Mouse (Mus musculus): ENCODE data around the gene Trim12c. TPM values are rescaled to one million over a fixed set of nuclear protein-coding genes. Genes with fewer than 3 reads are reported as not detected.
"Not testable (repeated sequence)": the region's sequence is repeated elsewhere in the genome, so short reads cannot be mapped to it uniquely, and the experiment has no call there.

Trim12c gene
- polyA plus RNA-seq, 1 experiment from 2014 or later, result 2.0 TPM

DNA sequence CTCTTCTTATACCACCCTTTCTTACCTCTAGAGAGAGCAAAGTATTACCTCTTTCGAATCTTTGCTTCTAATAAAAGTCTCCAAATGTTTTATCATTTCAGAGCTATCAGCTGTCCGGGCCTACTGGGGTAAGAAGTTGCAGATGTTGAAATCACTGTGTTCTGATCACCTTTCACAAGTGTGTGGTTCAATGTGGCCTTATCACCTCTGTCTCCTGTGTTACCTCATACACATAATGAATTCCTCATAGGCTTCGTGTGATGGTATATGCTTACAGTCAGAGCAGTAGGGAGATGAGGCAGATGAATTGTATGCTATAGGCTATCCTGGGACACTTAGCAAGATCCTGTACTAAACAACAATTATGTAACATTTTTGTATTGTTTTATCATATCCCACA lies 17.6 kb downstream of the Trim12c start:
- not testable (repeated sequence) for H3K36me3 ChIP-seq (ENCODE audit: control insufficient read depth, insufficient read depth, low read length); H3K9me3 ChIP-seq (ENCODE audit: control insufficient read depth, low read length); H3K4me1 ChIP-seq (ENCODE audit: control insufficient read depth, insufficient read depth, low read length); H3K27me3 ChIP-seq (ENCODE audit: control insufficient read depth, insufficient read depth, low read length); H3K4me2 ChIP-seq (replicated peaks; ENCODE audit: low read depth, low read length); H3K4me3 ChIP-seq (ENCODE audit: low read length); ATAC-seq (ENCODE audit: low FRiP score, low TSS enrichment); H3K27ac ChIP-seq (ENCODE audit: low read depth, low read length); H3K9ac ChIP-seq (ENCODE audit: low read depth, low read length)
- WGBS, result 91% methylated on average over 3 of the region's 3 CpGs

DNA sequence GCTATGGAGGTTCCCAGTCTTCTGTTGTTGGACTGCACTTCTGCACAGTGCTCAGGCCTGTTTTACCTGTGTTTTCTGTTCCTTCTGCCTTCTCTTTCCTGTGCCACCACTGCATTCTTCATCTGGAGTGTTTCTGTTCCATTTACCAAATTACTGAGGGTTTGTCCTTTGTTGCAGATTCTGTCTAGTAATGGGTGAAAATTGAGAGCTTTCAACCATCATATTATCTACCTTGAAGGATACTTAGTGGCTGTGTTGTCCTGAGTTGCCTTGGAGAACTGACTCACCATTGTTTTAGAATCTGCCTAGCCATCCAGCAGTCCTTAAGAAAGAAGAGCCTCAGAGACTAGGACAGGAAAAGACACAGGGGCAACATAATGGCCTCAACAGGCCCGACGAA lies 24.0 kb downstream of the Trim12c start, which contains the start of gene Trim34b:
TSS of gene Trim34b (plus strand) at position 301 of the 400 bp plus-strand sequence.
- not testable (repeated sequence) for H3K4me3 ChIP-seq (ENCODE audit: low read length); H3K9ac ChIP-seq (ENCODE audit: low read depth, low read length); H3K9me3 ChIP-seq (ENCODE audit: control insufficient read depth, low read length); H3K4me2 ChIP-seq (replicated peaks; ENCODE audit: low read depth, low read length); H3K27me3 ChIP-seq (ENCODE audit: control insufficient read depth, insufficient read depth, low read length); ATAC-seq (ENCODE audit: low FRiP score, low TSS enrichment); H3K27ac ChIP-seq (ENCODE audit: low read depth, low read length); H3K4me1 ChIP-seq (ENCODE audit: control insufficient read depth, insufficient read depth, low read length); H3K36me3 ChIP-seq (ENCODE audit: control insufficient read depth, insufficient read depth, low read length)
- WGBS, result 93% methylated on average over 2 of the region's 2 CpGs

DNA sequence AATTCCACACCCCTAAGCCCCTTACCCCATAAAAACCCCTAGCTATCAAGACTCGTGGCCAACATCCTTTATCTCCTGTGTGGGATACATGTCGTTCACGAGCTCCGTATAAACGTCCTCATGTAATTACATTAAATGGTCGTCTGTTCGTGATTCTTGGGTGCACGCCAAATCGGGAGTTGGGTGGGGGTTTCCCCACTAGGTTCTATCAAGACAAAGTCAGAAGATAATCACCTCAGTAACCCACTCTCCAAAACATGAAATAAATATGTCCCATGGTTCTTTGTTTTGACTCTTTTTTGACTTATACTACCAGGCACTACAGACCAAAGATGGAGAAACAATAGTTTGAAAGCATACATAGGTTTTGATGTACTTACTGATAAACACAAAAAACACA lies 31.1 kb downstream of the Trim12c start:
- Histone ChIP-seq H3K36me3 (ENCODE audit: control insufficient read depth, insufficient read depth, low read length) (no peaks in the 10 kb centered on the region), H3K9ac (ENCODE audit: low read depth, low read length) (no peak overlapping the region), H3K9me3 (ENCODE audit: control insufficient read depth, low read length) (no peaks in the 10 kb centered on the region), H3K4me2 (replicated peaks; ENCODE audit: low read depth, low read length) (no peak overlapping the region), H3K4me3 (ENCODE audit: low read length) (no peak overlapping the region), H3K4me1 (ENCODE audit: control insufficient read depth, insufficient read depth, low read length) (no peaks in the 10 kb centered on the region), H3K27me3 (ENCODE audit: control insufficient read depth, insufficient read depth, low read length) (no peaks in the 10 kb centered on the region), H3K27ac (ENCODE audit: low read depth, low read length) (no peak overlapping the region)
- 79% methylated on average over 9 of the region's 9 CpGs for WGBS
- no peak for ATAC-seq (ENCODE audit: low FRiP score, low TSS enrichment)

DNA sequence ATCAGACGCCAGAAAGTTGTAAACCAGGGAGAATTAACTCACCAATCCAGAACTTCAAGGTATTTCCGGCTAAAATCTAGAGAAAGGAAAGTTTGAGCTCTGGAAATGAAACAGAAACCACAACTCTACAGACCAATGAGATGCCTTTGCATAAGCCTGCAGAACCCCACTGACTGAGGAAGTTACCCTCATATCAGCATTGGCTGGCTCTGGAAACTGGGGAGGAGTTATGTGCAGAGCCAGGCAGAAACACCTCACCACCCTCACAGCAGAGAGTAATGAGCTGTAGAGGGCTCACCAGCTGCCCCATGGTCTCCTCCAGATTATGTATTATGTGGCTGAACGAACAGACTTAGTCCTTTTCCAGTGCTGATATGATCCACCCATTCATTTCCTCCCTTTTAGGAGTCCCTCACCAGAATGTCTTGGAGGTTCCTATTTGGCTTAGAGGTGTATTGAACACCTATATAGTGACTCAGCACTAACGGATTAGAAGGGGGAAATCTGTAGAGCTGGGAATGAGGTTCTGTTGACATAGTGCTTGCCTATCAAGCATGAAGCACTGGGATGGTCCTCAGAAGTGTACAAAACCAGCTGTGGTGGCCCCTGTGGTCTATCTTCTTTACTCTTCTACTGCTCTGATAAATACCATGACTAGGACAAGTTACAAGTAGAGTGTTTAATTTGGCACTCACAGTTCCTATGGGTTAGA lies 37.6 kb downstream of the Trim12c start, which contains the start of gene Trim12a:
TSS of gene Trim12a (minus strand) at position 98 of the 712 bp plus-strand sequence.
- H3K27ac ChIP-seq (ENCODE audit: low read depth, low read length); H3K27me3 ChIP-seq (ENCODE audit: control insufficient read depth, insufficient read depth, low read length); H3K4me1 ChIP-seq (ENCODE audit: control insufficient read depth, insufficient read depth, low read length); H3K9me3 ChIP-seq (ENCODE audit: control insufficient read depth, low read length); H3K36me3 ChIP-seq (ENCODE audit: control insufficient read depth, insufficient read depth, low read length): not testable (repeated sequence)
- H3K4me2 ChIP-seq (replicated peaks; ENCODE audit: low read depth, low read length), result peak within 1 kb of the TSS; percentile 43
- peak within 1 kb of the TSS; percentile 38 for H3K4me3 ChIP-seq (ENCODE audit: low read length)
- ATAC-seq (ENCODE audit: low FRiP score, low TSS enrichment), result peak; percentile 93
- peak within 1 kb of the TSS; percentile 23; the same call in 1 of the 2 replicates for H3K9ac ChIP-seq (ENCODE audit: low read depth, low read length)
- WGBS, result 20% methylated on average over 4 of the region's 4 CpGs

DNA sequence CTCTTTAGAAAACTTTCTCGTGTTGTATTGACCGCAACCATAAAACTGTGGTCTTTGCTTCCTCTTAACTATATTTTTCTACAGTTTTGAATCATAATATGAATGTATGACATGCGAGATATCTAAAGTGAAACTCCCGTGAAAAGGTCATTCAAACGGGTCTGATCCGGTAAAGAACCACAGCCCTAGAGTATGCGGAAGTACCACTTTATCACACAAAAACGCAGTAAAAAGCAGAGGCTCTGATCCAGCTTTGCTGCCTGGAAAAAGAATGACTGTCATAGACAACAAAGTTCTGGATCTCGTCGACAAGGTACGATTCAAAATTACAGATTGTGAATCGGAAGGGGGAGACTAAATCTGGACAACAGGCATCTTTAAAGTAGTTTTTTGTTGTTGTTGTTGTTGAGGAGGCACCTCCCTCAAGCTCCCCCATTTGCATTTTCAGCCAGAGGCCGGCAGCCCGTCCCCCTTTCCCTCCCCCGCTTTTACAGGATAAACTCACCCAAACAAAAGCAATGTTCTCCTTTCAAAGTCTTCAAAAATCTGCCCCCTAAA lies 38.3 kb downstream of the Trim12c start:
- Histone ChIP-seq H3K36me3 (ENCODE audit: control insufficient read depth, insufficient read depth, low read length) (no peaks in the 10 kb centered on the region), H3K4me2 (replicated peaks; ENCODE audit: low read depth, low read length) (peak overlapping the region; percentile 43), H3K4me3 (ENCODE audit: low read length) (peak overlapping the region; percentile 38), H3K4me1 (ENCODE audit: control insufficient read depth, insufficient read depth, low read length) (no peaks in the 10 kb centered on the region), H3K9me3 (ENCODE audit: control insufficient read depth, low read length) (no peaks in the 10 kb centered on the region), H3K27me3 (ENCODE audit: control insufficient read depth, insufficient read depth, low read length) (no peaks in the 10 kb centered on the region), H3K27ac (ENCODE audit: low read depth, low read length) (no peak overlapping the region), H3K9ac (ENCODE audit: low read depth, low read length) (peak overlapping the region; percentile 23; the same call in 1 of the 2 replicates)
- WGBS, result 11% methylated on average over 15 of the region's 15 CpGs
- ATAC-seq (ENCODE audit: low FRiP score, low TSS enrichment), result peak; percentile 65; the same call in 1 of the 2 replicates

DNA sequence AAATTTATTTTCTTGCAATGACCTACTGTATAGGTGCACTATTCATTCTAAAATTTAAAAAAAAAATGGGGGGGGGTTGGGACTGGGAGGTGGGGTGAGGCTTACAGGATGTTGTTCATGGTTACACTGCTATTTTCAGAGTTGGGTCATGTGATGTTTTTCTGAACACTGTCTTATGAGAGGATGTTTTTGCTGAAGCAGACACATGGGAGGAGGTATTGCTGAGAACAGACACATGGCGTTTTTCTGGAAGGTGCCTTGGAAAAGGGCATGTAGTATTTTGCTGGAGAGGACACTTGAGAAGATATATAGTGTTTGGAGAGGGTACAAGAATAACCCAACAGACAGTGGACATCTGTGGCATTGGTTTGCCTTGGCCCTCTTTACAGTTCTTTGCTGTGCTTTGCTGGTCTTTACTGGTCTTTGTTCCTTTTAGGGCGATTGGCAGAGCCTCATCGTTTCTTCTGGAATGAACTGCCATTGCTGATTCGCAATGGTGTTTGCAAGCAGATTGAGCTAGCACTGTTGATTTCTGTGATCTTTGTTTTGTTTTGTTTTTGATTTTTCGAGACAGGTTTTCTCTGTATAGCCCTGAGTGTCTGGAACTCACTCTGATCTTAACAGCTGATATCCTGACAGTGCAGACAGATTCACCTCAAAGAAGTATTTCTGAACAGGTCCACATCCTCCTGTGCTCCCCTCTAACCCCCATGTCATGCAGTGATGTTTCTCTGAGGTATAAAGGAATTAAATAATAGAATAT lies 61.3 kb downstream of the Trim12c start:
- Histone ChIP-seq H3K4me3 (ENCODE audit: low read length) (no peak overlapping the region), H3K27ac (ENCODE audit: low read depth, low read length) (no peak overlapping the region), H3K36me3 (ENCODE audit: control insufficient read depth, insufficient read depth, low read length) (no peaks in the 10 kb centered on the region), H3K9ac (ENCODE audit: low read depth, low read length) (no peak overlapping the region), H3K4me2 (replicated peaks; ENCODE audit: low read depth, low read length) (no peak overlapping the region), H3K9me3 (ENCODE audit: control insufficient read depth, low read length) (no peaks in the 10 kb centered on the region), H3K4me1 (ENCODE audit: control insufficient read depth, insufficient read depth, low read length) (no peaks in the 10 kb centered on the region), H3K27me3 (ENCODE audit: control insufficient read depth, insufficient read depth, low read length) (no peaks in the 10 kb centered on the region)
- ATAC-seq (ENCODE audit: low FRiP score, low TSS enrichment), result no peak
- WGBS, result 80% methylated on average over 5 of the region's 5 CpGs

DNA sequence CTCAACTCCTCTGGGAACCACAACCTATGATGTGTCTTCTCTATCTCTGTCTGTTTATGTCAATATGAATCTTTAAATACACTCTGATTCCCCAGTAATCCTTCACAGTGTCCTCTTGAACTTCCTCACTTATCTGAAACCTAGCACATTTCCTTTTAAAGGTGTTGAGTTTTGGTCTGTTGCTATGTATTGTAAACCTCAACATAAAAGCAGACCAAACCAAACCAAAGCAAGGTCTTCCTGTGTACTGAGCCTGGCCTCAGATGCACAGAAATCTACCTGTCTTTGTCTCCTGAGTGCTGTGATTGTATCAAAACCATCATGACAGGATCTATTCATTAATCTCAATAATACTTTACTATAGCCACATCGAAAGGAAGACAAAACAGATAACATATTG lies 62.5 kb downstream of the Trim12c start:
- no peak for ATAC-seq (ENCODE audit: low FRiP score, low TSS enrichment)

More for the DNA sequence above, 62.5 kb downstream of the Trim12c start:
- Histone ChIP-seq H3K9ac (ENCODE audit: low read depth, low read length) (no peak overlapping the region), H3K4me3 (ENCODE audit: low read length) (no peak overlapping the region), H3K27me3 (ENCODE audit: control insufficient read depth, insufficient read depth, low read length) (no peaks in the 10 kb centered on the region), H3K27ac (ENCODE audit: low read depth, low read length) (no peak overlapping the region), H3K9me3 (ENCODE audit: control insufficient read depth, low read length) (no peaks in the 10 kb centered on the region), H3K4me2 (replicated peaks; ENCODE audit: low read depth, low read length) (no peak overlapping the region), H3K4me1 (ENCODE audit: control insufficient read depth, insufficient read depth, low read length) (no peaks in the 10 kb centered on the region), H3K36me3 (ENCODE audit: control insufficient read depth, insufficient read depth, low read length) (no peaks in the 10 kb centered on the region)
- WGBS, result 100% methylated on average over 1 of the region's 1 CpGs
